Mouse (Mus musculus) liver, adult 2 months (tissue): ENCODE measurements at regions not wholly inside any gene's neighbourhood (a gene's known extent, or its start where the extent isn't known, plus 50 kb on each side); places are given as distances from the start of the nearest gene placed in this dataset.

Source experiments
- CTCF ChIP-seq: fragments of 200-500 bp; IDR thresholded peaks from 2 replicates; pipeline ENCODE4 v1.5.1; 2011; ENCODE audit warnings: low read depth, low read length, control low read depth
- POLR2A ChIP-seq: fragments of 200-500 bp; IDR thresholded peaks from 2 replicates; pipeline ENCODE4 v1.6.1; 2011; ENCODE audit warnings: low read length, control low read depth; ENCODE audit not compliant: insufficient read depth; ENCODE audit errors: extremely low read depth

GRCm38 (mm10) chr15:55966780-55967179 is 1510.6 kb downstream of the Slc22a22 start:
- TF ChIP-seq CTCF (no peak), POLR2A (no peak)
